Mouse (Mus musculus) kidney, adult 18-20 months (tissue): ENCODE results near the gene Ddx39b.
A peak's percentile ranks its signal among the peaks of the same experiment; 100 is the strongest.
"Not testable (repeated sequence)": the region's sequence is repeated elsewhere in the genome, so short reads cannot be mapped to it uniquely, and the experiment has no call there.

ENCODE experiments used
- DNase-seq: peaks from one replicate; pipeline ENCODE4 v3.0.0; 2021

Gene Ddx39b

GRCm38 (mm10) chr17:35263523-35263883 lies 22.0 kb downstream of the Ddx39b start:
- DNase-seq, result peak; percentile 45

GRCm38 (mm10) chr17:35267399-35268086 lies 26.0 kb downstream of the Ddx39b start:
- no peak for DNase-seq

- no peak for DNase-seq
Observed at GRCm38 (mm10) chr17:35269653-35270347, 28.3 kb downstream of the Ddx39b start.

DNA sequence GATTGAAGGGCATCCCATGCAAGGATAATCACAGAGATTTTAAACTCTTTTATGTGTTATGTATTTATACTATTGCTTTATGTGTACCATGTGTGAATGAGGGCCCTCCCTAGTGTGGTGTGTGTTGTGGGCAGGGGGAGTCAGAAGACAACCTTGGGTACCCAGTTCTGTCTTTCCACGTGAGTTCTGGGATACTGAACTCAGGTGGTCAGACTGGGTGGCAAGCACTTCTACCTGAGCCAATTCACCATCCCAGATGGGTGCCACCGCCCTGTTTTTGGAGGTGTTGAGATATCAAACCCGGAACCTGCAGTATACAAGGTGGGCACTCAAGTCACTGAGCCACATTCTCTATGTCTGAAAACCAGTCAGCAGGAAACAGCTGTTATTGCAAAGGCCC lies 30.7 kb downstream of the Ddx39b start:
- DNase-seq, result no peak

DNA sequence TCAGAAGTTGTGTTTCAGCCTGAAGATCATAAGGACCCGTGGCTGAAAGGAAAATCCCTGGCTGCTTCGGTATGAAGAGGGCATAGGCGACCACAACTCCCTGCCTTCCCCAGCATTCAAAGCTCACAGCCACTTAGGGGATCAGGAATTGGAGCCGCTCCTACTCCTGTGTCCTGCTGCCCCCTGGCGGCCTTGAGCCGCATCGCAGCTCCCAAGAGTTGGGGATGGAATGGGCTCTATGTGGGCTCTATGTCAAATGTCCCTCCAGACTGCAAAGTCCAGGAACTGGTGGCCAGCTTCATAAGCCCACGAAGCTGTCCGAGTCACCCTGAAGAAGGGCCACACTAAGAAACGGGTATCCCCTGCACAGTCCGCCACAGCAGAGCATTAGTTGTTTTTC lies 33.2 kb downstream of the Ddx39b start:
- peak; percentile 94 for DNase-seq

- no peak for DNase-seq
Observed at GRCm38 (mm10) chr17:35276304-35276864, 34.8 kb downstream of the Ddx39b start.

DNA sequence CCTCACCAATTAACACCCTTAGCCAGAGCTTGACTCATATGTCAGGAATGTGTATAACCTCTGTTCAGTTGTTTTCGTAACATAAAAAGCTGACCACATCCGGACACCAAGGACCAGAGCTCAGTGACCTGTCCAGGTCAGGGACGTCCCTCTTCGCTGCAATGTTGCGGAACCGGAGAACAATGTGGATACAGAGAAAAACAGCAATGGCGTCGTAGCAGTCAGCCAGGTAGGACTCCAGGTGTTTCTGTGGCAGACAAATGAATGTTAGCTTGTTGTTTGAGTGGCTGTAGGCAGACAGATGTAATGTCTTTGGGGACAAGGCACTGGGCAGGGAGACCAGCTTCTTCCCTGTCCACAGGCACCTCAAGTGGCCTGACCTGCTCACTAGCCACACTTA lies 36.5 kb downstream of the Ddx39b start:
- no peak for DNase-seq

DNA sequence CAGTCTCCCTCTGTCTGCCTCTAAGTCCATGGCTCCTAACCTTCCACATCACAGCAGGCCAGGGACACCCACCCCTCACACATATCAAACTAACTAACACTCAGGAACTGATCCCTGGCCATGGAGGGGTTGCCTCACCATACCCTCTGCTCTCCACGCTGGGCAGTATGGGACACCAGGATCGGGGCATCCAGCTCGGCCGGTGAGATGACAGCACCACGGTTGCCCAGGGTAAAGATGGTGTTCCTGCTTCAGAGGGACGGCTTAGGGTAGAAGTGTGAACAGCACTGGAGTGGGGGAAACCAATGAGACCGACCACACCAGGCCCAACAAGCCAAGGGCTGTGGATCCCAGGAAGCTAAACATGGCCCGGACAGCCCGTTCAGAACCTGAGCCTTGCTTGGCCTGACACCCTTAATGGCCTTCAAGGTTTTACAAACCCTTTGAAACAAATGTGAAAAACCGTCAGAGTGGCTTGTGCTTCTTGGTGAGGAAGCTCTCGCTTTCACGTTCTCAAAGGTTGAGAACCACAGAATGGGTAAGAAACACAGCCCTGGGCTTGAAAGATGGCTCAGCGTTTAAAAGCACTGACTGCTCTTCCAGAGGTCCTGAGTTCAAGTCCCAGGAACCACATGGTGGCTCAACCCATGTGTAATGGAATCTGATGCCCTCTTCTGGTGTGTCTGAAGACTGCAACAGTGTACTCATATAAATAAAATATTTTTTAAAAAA lies 37.6 kb downstream of the Ddx39b start:
- no peak for DNase-seq

DNA sequence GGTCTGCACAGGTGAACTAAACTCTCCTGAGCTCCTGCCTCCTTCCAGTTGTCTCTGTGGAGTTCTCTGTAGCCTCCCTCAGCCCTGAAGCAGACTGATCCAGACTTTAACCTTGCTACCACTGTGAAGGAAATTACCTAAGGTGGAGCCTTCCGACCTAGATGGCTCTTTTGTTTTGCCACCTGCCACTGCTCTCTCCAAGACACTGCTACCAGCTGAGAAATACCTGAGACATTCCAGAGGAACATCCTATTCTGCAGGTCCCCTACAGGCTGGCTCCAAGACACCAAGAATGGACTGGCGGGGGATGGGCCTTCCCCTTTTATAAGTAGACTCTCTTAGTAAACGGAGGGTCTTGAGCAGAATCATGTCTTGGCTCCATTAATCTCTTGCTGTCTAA lies 38.7 kb downstream of the Ddx39b start:
- no peak for DNase-seq

DNA sequence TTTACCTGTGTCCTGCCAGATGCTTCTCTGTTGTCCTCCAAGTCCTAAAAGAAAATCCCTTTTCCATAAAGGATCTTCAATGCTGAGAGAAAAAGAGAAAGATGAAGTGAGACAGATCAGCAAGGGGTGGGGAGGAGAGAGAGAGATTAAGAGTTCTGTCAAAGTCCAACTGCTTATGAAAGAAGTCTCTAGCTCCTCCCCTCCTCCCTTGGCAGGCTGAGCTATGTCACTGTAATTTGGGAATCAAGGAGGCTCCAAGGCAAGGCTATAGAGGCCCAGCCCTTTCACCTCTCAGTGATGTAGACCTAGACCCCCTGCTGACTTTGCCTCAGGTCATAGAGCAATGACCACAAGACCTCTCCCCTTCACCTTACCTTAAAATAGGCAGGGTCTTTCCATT lies 43.9 kb downstream of the Ddx39b start:
- no peak for DNase-seq

DNA sequence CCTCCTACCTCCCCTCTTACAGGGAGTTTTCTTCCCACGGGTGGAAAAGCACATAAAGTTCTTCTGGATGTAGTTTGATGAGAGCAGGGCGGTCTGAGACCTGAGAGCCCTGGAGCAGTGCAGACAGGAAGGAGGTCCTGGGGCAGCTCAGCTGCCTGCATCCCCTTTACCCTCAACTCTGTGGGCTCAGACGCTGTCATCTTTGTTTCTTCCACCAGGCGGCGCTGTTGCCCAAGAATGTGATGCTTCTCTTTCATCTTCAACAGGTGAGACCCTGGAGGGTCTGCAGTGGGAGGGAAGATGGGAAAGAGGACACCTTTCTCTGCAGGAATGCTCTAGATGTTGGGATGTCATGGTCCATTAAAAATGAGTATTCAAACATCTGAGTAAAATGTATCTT lies 54.2 kb downstream of the Ddx39b start:
- peak; percentile 77 for DNase-seq

DNA sequence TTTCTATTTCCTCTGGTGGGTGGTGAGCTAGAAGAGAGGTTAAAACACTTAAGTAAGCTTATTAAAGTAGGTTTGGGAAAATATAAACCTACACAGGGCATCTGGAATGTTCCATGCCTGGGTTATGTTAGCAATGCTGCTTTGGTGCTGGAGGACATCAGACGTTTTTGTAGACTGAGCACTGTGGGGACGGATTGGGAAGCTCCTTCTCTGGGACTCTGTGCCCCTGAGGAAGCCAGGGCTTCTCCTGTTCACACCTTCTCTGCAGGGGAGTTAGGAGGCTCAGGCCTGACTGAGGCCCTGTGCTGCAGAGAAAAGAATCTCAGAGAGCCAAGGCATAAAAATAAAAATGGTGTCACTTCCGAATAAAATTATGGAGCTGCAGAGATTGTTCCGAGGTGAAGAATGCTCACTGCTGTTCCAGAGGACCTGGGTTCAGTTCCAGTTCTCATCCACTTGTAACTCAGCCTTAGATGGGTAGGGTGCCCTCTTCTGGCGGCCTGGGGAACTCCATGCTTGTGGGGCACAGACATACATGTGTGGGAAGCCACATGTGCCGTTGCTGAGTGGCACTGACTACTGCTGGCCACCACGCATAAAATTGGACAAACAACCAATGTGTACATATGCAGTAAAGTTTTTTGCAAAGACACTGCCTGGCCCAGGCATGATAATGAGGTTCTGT lies 58.9 kb downstream of the Ddx39b start:
- not testable (repeated sequence) for DNase-seq

- peak; percentile 98 for DNase-seq
Observed at GRCm38 (mm10) chr17:35301645-35302258, 60.2 kb downstream of the Ddx39b start.

- no peak for DNase-seq
Observed at GRCm38 (mm10) chr17:35303271-35303670, 61.7 kb downstream of the Ddx39b start.
